Mouse (Mus musculus) Patski (cell line): ENCODE data around the gene Znrd1. TPM values are rescaled to one million over a fixed set of nuclear protein-coding genes. Genes with fewer than 3 reads are reported as not detected.

Experiments used
- ATAC-seq: fragments of 100-300 bp; one replicate; pipeline ENCODE4 v1.8.0; 2021
- CTCF ChIA-PET: fragments of 350-600 bp; sonication (Branson Sonifier 250); formaldehyde crosslinking; loops from one replicate; lab custom pipeline; 2022; ENCODE audit warnings: inconsistent platforms; lab: Charles Lee
- POLR2A ChIA-PET: fragments of 350-600 bp; sonication (Branson Sonifier 250); formaldehyde crosslinking; loops from one replicate; lab custom pipeline; 2022; ENCODE audit warnings: antibody characterized with exemption, inconsistent platforms; lab: Charles Lee
- DNase-seq: peaks from one replicate; pipeline ENCODE4 v3.0.0-alpha.2; 2011; ENCODE audit warnings: low read depth, low spot score
- H3K27me3 ChIP-seq: fragments of 371-371 bp; one replicate; pipeline ENCODE4 v1.5.1; 2021
- CTCF ChIP-seq: fragments of 100-300 bp; IDR thresholded peaks from one replicate; pipeline ENCODE4 v1.5.1; 2021
- in situ Hi-C: fragments of 300-500 bp; cut with MboI; formaldehyde crosslinking; loops from 3 replicates; pipeline ENCODE4 v1.11.1; 2018; ENCODE audit warnings: low pct_unique_long_range_greater_than_20kb, mixed read lengths
- polyA plus RNA-seq: library from polyadenylated mRNA; unstranded; gene quantifications from one replicate; pipeline ENCODE4 v1.2.3, GENCODE M21; 2021

Znrd1 gene
- polyA plus RNA-seq: 42.1 TPM

GRCm38 (mm10) chr17:36957999-36958743 is at the start of gene Znrd1, which contains the start of gene Znrd1as:
Gene Znrd1, minus strand, starts transcription at chr17:36958559.
Gene Znrd1as, plus strand, starts transcription at chr17:36958592.
- CTCF ChIA-PET: interaction anchor here (1.0 to 2.0 kb wide), 2 partner anchors 14 to 125 kb away, joined by 3 to 5 read pairs; no protein-coding TSS in a partner anchor
- TF ChIP-seq CTCF: no peak
- POLR2A ChIA-PET: interaction anchor here (1.9 kb wide), 1 partner anchor 70 kb away, joined by 4 read pairs; no protein-coding TSS in a partner anchor
- DNase-seq (peak; percentile 82), ATAC-seq (peak; percentile 88)
- H3K27me3 ChIP-seq: no peaks in the 10 kb centered on the region
- in situ Hi-C loops: loop anchor here (5.0 kb wide), 1 partner anchor 89 kb away; the partner anchor contains the start of gene Gabbr1

- in situ Hi-C loops: loop anchor here (5.0 kb wide), 1 partner anchor 81 kb away; no protein-coding TSS in a partner anchor
- ATAC-seq: no peak
These were observed 45.0 kb upstream of the Znrd1 start for GRCm38 (mm10) chr17:37003366-37003765.

DNA sequence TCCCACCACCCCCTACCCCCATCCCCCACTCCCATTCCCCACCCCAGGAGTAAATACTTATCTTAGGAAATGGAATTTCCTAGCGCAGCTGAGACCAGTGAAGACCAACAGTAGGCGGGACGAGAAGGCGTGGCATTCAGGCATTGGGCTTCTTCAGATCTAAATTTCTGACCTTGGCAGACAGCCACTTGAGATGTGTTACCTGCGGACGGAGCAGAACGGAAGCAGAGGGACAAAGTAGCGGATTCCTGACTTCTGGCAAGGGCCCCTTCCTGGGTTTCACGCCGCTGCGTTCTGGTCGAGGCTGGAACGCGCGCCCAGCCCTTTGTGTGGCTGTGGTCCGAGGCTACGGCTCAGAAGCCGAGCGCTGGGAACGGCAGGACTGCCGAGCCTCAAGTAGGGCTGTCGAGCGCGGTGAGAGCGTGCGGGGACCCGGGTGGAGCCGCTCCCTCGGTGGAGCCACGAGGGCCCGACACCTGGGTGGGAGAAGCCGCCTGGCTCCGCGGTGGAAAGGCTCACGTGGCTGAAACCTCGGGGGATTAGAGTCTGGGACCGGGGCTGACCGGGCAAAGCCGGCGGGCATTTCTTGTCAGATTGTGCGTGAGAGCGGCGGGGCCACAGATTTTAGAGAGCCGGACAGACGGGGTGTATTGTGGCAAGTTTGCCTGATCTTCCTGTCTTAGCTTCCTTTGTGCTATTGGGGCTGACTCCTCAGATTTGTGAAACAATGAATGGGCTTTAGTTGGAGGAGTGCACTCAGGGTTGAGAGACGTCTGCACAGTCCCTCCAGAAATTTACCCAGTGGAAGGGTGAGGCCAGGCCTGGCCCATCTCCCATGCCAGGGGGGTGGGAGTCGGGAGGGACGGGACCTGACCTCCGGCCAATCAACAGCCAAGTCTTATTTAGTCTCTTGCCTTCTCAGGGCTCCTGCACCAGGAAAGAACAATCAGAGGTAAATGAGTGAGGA is 44.3 kb upstream of the Znrd1 start:
- ChIA-PET POLR2A (interaction anchor here (0.5 to 1.5 kb wide), 3 partner anchors 29 to 76 kb away, joined by 3 to 5 read pairs (median 4); partner anchors contain the start of gene Gabbr1), CTCF (interaction anchor here (0.8 to 1.4 kb wide), 2 partner anchors 41 to 88 kb away, joined by 3 read pairs; no protein-coding TSS in a partner anchor)
- TF ChIP-seq CTCF: no peak
- DNase-seq (peak; percentile 44), ATAC-seq (peak; percentile 86)
- in situ Hi-C loops: loop anchor here (5.0 kb wide), 1 partner anchor 80 kb away; no protein-coding TSS in a partner anchor
- H3K27me3 ChIP-seq: no peaks in the 10 kb centered on the region

More at GRCm38 (mm10) chr17:37003366-37003765, 45.0 kb upstream of the Znrd1 start:
- no peak for TF ChIP-seq CTCF
- no peak for DNase-seq
- POLR2A ChIA-PET: interaction anchor here (1.3 kb wide), 1 partner anchor 24 kb away, joined by 4 read pairs; no protein-coding TSS in a partner anchor
- no peaks in the 10 kb centered on the region for H3K27me3 ChIP-seq
- CTCF ChIA-PET: interaction anchor here (1.0 to 1.8 kb wide), 4 partner anchors 14 to 200 kb away, joined by 3 to 4 read pairs (median 3); no protein-coding TSS in a partner anchor

GRCm38 (mm10) chr17:37000863-37001262 is 42.5 kb upstream of the Znrd1 start, which contains the start of gene Zfp57:
Gene Zfp57, plus strand, starts transcription at chr17:37001163.
- TF ChIP-seq CTCF: no peak
- CTCF ChIA-PET: interaction anchor here (1.2 to 1.4 kb wide), 2 partner anchors 43 to 49 kb away, joined by 3 to 5 read pairs; no protein-coding TSS in a partner anchor
- DNase-seq (no peak), ATAC-seq (no peak)
- in situ Hi-C loops: loop anchor here (5.0 kb wide), 1 partner anchor 79 kb away; no protein-coding TSS in a partner anchor
- H3K27me3 ChIP-seq: no peaks in the 10 kb centered on the region
- POLR2A ChIA-PET: no interaction called here

DNA sequence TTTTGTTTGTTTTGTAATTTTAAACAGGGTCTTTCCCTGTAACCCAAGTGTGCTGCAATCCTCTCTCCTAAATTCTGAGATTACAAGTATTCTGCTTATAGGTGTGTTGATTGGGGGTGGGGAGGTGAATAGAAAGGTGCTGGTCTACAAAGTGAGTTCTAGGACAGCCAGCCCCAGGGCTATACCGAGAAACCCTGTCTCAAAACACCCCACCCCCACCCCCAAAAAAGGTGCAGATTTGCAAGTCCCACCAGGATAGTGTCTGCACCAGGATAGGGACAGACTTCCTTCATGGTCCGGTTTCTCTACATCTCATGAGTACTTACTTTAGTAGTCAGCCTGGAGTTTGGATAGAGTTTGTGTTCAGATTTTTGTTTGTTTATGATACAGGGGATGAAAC is 40.1 kb upstream of the Znrd1 start:
- in situ Hi-C loops: no loop called here
- DNase-seq (no peak), ATAC-seq (no peak)
- ChIA-PET POLR2A (no interaction called here), CTCF (interaction anchor here (0.9 to 3.1 kb wide), 4 partner anchors 38 to 102 kb away, joined by 3 to 16 read pairs (median 5); no protein-coding TSS in a partner anchor)
- TF ChIP-seq CTCF: no peak
- H3K27me3 ChIP-seq: no peaks in the 10 kb centered on the region

GRCm38 (mm10) chr17:36997033-36997735 is 38.8 kb upstream of the Znrd1 start:
- no peaks in the 10 kb centered on the region for H3K27me3 ChIP-seq
- in situ Hi-C loops: no loop called here
- peak; percentile 87 for TF ChIP-seq CTCF
- DNase-seq: peak; percentile 28
- ChIA-PET CTCF (interaction anchor here (0.6 to 3.1 kb wide), 24 partner anchors 10 to 207 kb away, joined by 3 to 16 read pairs (median 4); partner anchors contain the start of gene 2410137M14Rik), POLR2A (no interaction called here)
- ATAC-seq: peak; percentile 85

GRCm38 (mm10) chr17:36995448-36995847 is 37.1 kb upstream of the Znrd1 start:
- ATAC-seq (no peak), DNase-seq (no peak)
- POLR2A ChIA-PET: no interaction called here
- CTCF ChIA-PET: interaction anchor here (1.5 to 3.1 kb wide), 3 partner anchors 30 to 81 kb away, joined by 3 to 16 read pairs (median 8); no protein-coding TSS in a partner anchor
- in situ Hi-C loops: no loop called here
- peaks cover 4% of the 10 kb centered on the region for H3K27me3 ChIP-seq
- no peak for TF ChIP-seq CTCF

DNA sequence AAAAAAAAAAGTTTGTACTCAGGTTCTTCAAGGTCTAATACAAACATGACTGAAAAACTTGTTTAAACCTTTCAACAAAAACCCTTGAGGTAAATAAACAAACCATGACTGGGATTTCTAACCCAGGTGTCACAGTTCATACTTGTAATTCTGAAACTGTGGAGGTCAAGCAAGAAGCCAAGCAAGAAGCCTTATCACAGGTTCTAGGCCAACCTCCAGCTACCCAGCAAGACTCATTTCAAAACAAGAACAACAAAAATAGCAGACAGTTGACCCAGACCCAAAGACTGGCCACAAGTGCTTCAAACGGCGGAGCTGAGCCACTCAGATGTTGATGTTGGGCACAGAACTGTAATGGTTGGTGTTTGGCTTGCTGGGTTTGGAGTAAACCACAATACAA is 36.2 kb upstream of the Znrd1 start:
- H3K27me3 ChIP-seq: peaks cover 4% of the 10 kb centered on the region
- no peak for ATAC-seq
- CTCF ChIA-PET: interaction anchor here (1.5 kb wide), 1 partner anchor 29 kb away, joined by 3 read pairs; no protein-coding TSS in a partner anchor
- no peak for TF ChIP-seq CTCF
- DNase-seq: no peak
- POLR2A ChIA-PET: no interaction called here
- in situ Hi-C loops: no loop called here

- CTCF ChIA-PET: no interaction called here
- POLR2A ChIA-PET: interaction anchor here (0.6 kb wide), 1 partner anchor 120 kb away, joined by 4 read pairs; no protein-coding TSS in a partner anchor
- no peak for TF ChIP-seq CTCF
- in situ Hi-C loops: no loop called here
- DNase-seq (no peak), ATAC-seq (no peak)
- H3K27me3 ChIP-seq: peaks cover 7% of the 10 kb centered on the region
These were observed 35.5 kb upstream of the Znrd1 start for GRCm38 (mm10) chr17:36993770-36994325.
